Mouse (Mus musculus) E14TG2a.4 (cell line): Measurements from ENCODE around the gene Bpgm.

ENCODE experiments used
- CTCF ChIP-seq: conservative IDR thresholded peaks from 2 replicates; pipeline ENCODE4 v1.5.1; 2014; ENCODE audit warnings: low read length
- NANOG ChIP-seq: IDR thresholded peaks from 2 replicates; pipeline ENCODE4 v1.6.1; 2014; ENCODE audit warnings: borderline replicate concordance, low read length, mixed read lengths
- POU5F1 ChIP-seq: IDR thresholded peaks from 2 replicates; pipeline ENCODE4 v1.6.1; 2014; ENCODE audit warnings: low read length, borderline replicate concordance

- TF ChIP-seq CTCF: no peak
- TF ChIP-seq POU5F1: peak; percentile 71; the same call in 1 of the 2 replicates
- TF ChIP-seq NANOG: peak; percentile 66; the same call in 1 of the 2 replicates
Observed at GRCm38 (mm10) chr6:34554291-34554997, 78.4 kb downstream of the Bpgm start.
